Mouse (Mus musculus) cerebellum, adult 9-10 months (tissue): ENCODE measurements around the gene Rgma.
A peak's percentile ranks its signal among the peaks of the same experiment; 100 is the strongest.

Experiments
- DNase-seq: peaks from one replicate; pipeline ENCODE4 v3.0.0; 2022

Gene Rgma

DNA sequence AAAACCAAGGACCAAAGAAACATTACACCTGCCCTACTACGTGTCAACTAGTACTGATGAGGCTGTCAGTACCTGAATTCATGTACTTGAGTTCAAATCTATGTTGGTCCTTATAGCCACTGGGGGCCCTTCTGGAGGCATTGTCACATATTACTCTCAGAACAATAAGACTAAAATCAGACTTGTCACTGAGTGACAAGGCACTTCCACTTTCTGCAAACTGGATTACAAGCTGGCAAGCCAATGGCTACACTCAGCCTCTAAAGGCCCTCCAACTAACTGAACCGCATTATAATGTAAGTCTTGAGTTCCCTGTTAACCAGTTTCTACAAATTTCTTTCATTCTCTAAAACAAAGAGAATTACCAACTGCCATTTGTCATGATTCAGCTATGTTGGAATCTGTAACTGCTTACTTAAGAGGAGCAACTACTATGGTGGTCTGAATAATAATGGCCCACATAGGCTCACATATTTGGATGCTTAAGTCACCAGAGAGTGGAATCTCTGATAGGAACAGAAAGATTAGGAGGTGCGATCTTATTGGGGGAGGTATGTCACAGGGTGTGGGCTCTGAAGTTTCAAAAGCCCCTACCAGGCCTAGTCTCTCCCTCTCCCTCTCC lies 77.0 kb downstream of the Rgma start:
- DNase-seq: no peak

- peak; percentile 52 for DNase-seq
These were observed 78.8 kb downstream of the Rgma start for GRCm38 (mm10) chr7:73454113-73454512.

DNA sequence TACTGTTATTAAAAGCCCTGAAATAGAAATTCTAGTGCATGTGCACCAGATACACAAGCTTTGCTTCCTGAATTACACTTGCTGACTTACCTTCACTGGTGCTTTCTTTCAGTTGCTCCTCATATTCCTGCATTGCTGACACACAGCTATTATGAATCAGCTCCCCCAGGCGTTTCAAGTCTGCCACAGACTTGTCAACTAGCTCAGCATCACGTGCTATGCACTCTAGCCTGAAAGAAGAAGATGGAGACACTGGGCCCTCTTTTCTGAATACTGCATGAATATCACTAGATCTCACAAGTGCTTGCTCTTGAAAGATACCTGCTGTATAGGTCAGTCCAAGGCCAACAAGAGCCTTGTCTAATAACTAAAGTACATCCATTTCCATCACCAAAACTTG lies 88.2 kb downstream of the Rgma start:
- DNase-seq: no peak

DNA sequence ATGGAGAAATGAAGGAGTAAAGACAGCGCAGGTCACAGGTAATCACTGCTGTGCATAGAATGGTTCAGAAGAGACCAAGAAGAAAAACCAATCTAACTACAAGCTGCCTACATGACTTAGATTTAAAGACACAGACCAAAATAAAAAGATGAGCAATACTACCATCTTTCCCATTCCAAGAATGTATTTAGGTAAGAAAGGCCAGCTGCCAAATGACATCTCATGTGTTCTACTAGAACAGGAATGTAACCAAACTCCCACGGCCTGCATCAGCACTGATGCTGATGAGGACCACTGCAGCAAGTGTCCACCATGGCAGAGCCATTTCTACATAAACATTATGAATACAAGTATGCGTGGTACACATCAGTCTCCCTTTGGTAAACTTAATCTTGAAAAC lies 92.4 kb downstream of the Rgma start:
- no peak for DNase-seq
